Mouse (Mus musculus): Measurements from ENCODE around the gene Cdkl4. TPM values are rescaled to one million over a fixed set of nuclear protein-coding genes. Genes with fewer than 3 reads are reported as not detected.

Gene Cdkl4
- polyA plus RNA-seq (2011; ENCODE audit: insufficient read depth, insufficient read length, low replicate concordance, missing spikeins) = 0.31 and 0.52 TPM in 2 replicates

GRCm38 (mm10) chr17:80577639-80578038 lies at the start of gene Cdkl4:
Gene Cdkl4, minus strand, starts transcription at chr17:80577813.
- WGBS = 77% methylated on average over 15 of the region's 15 CpGs

DNA sequence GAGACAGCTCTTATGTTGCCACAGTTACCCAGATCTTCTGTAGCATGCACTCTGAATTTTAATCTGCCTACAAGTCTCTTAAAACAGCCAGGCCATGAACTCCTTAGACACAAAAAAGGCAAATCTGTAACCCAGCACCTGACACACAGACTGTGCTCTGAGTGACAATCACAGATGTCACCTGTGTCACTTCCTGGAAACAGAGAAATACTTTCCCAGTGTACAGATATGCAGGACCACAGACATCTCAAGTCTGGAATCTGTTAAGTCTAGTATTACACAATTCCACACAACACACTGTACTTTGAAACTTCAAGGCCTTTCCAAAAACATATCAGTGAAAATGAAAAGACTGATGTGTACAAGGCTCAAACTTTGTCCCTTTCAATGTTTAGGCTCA lies 47.4 kb upstream of the Cdkl4 start:
- Histone ChIP-seq H3K4me1 (ENCODE audit: control insufficient read depth, insufficient read depth, low read length) (no peaks in the 10 kb centered on the region), H3K27ac (ENCODE audit: control insufficient read depth, insufficient read depth, low read depth, low read length, poor library complexity) (no peak overlapping the region), H3K4me3 (replicated peaks; ENCODE audit: control insufficient read depth, low read depth, low read length) (no peak overlapping the region)
- TF ChIP-seq CTCF (IDR thresholded peaks at IDR 0.05; ENCODE audit: control insufficient read depth, insufficient read depth, low read length) = no peak

More at GRCm38 (mm10) chr17:80577639-80578038, at the start of gene Cdkl4:
- no peak for TF ChIP-seq POLR2A (IDR thresholded peaks at IDR 0.05; ENCODE audit: borderline replicate concordance, control insufficient read depth, low read depth, low read length)
- TF ChIP-seq CTCF (IDR thresholded peaks at IDR 0.05; ENCODE audit: control insufficient read depth, insufficient read depth, low read length) = no peak
- Histone ChIP-seq H3K27ac (ENCODE audit: control insufficient read depth, insufficient read depth, low read depth, low read length, poor library complexity) (no peak within 1 kb of the TSS), H3K4me1 (ENCODE audit: control insufficient read depth, insufficient read depth, low read length) (no peaks in the 10 kb centered on the region), H3K4me3 (replicated peaks; ENCODE audit: control insufficient read depth, low read depth, low read length) (no peak within 1 kb of the TSS)

GRCm38 (mm10) chr17:80621691-80622090 lies 44.1 kb upstream of the Cdkl4 start:
- H3K4me1 ChIP-seq (ENCODE audit: control insufficient read depth, insufficient read depth, low read length) = no peaks in the 10 kb centered on the region
- TF ChIP-seq POLR2A (IDR thresholded peaks at IDR 0.05; ENCODE audit: borderline replicate concordance, control insufficient read depth, low read depth, low read length) (no peak), CTCF (IDR thresholded peaks at IDR 0.05; ENCODE audit: control insufficient read depth, insufficient read depth, low read length) (no peak)
- WGBS = 77% methylated on average over 4 of the region's 4 CpGs
- no peak overlapping the region for H3K27ac ChIP-seq (ENCODE audit: control insufficient read depth, insufficient read depth, low read depth, low read length, poor library complexity)
- no peak overlapping the region for H3K4me3 ChIP-seq (replicated peaks; ENCODE audit: control insufficient read depth, low read depth, low read length)

- Histone ChIP-seq H3K4me3 (replicated peaks; ENCODE audit: control insufficient read depth, low read depth, low read length) (no peak overlapping the region), H3K27ac (ENCODE audit: control insufficient read depth, insufficient read depth, low read depth, low read length, poor library complexity) (no peak overlapping the region), H3K4me1 (ENCODE audit: control insufficient read depth, insufficient read depth, low read length) (no peaks in the 10 kb centered on the region)
- WGBS = 40% methylated on average over 5 of the region's 5 CpGs
- TF ChIP-seq POLR2A (IDR thresholded peaks at IDR 0.05; ENCODE audit: borderline replicate concordance, control insufficient read depth, low read depth, low read length) (no peak), CTCF (IDR thresholded peaks at IDR 0.05; ENCODE audit: control insufficient read depth, insufficient read depth, low read length) (peak; percentile 90)
Observed at GRCm38 (mm10) chr17:80620786-80621423, 43.3 kb upstream of the Cdkl4 start.

DNA sequence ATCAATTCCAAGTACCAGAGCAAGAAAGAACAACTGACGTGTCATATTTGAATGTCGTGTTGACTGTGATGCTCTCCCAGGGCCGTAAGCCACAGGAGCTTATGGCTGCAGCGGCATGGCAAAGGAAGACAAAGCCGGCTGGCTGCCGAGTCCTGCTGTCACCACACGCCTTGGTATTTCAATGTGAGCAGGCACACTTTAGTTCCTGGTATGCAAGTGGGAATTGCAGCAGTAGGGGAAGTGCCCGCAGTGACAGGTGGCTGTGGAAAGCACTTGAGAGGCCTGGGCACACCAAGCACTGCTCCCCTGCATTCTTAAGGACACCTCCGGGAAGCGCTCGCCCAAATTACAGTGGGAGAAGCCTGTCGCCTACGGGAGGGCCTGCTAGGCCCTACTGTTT lies 41.9 kb upstream of the Cdkl4 start:
- H3K27ac ChIP-seq (ENCODE audit: control insufficient read depth, insufficient read depth, low read depth, low read length, poor library complexity) = no peak overlapping the region
- WGBS = 78% methylated on average over 13 of the region's 13 CpGs
- no peak overlapping the region for H3K4me3 ChIP-seq (replicated peaks; ENCODE audit: control insufficient read depth, low read depth, low read length)
- TF ChIP-seq POLR2A (IDR thresholded peaks at IDR 0.05; ENCODE audit: borderline replicate concordance, control insufficient read depth, low read depth, low read length) = no peak
- H3K4me1 ChIP-seq (ENCODE audit: control insufficient read depth, insufficient read depth, low read length) = no peaks in the 10 kb centered on the region

DNA sequence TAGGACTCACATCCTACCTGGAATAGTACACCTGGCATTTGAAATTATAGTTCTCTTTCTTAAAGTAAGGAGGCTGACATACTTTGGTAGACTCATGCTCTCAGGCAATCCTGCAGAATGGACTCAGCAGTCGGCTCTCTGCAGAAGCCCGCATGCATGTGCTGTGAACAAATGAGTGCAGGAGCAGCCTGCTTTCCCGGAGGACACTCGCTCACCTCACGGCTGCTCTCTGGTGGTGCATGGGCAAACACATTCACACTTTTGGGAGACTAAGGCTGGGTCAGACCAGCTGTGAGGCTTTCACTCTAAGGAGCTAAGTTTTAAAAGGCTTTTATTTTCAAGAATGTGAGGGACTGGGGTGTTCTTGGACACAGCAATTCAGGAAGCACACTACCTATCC lies 41.3 kb upstream of the Cdkl4 start:
- WGBS = 87% methylated on average over 5 of the region's 5 CpGs
- no peak for TF ChIP-seq CTCF (IDR thresholded peaks at IDR 0.05; ENCODE audit: control insufficient read depth, insufficient read depth, low read length)
- no peak for TF ChIP-seq POLR2A (IDR thresholded peaks at IDR 0.05; ENCODE audit: borderline replicate concordance, control insufficient read depth, low read depth, low read length)
- Histone ChIP-seq H3K4me1 (ENCODE audit: control insufficient read depth, insufficient read depth, low read length) (no peaks in the 10 kb centered on the region), H3K27ac (ENCODE audit: control insufficient read depth, insufficient read depth, low read depth, low read length, poor library complexity) (no peak overlapping the region), H3K4me3 (replicated peaks; ENCODE audit: control insufficient read depth, low read depth, low read length) (no peak overlapping the region)

DNA sequence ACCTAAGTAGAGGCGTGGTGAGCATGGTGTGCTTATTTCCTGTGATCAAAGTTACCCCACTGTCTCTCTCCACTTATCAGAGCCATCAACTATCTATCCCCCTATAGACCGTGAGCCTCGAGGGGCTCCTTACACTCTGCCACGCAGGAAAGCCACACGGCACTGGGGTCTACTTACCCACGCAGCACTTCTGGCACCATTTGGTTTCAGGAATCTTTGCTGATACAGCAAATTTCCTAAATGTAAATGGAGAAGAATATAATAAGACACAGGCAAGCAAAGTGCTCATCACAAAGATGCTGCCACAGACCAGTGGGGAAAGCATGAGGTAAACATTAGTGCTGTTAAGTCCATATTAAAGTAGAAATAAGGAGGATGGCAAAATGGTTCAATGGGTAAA lies 26.2 kb upstream of the Cdkl4 start:
- H3K4me3 ChIP-seq (replicated peaks; ENCODE audit: control insufficient read depth, low read depth, low read length) = no peak overlapping the region
- TF ChIP-seq POLR2A (IDR thresholded peaks at IDR 0.05; ENCODE audit: borderline replicate concordance, control insufficient read depth, low read depth, low read length) = no peak
- no peak for TF ChIP-seq CTCF (IDR thresholded peaks at IDR 0.05; ENCODE audit: control insufficient read depth, insufficient read depth, low read length)
- H3K4me1 ChIP-seq (ENCODE audit: control insufficient read depth, insufficient read depth, low read length) = no peaks in the 10 kb centered on the region
- WGBS = 84% methylated on average over 6 of the region's 6 CpGs
- H3K27ac ChIP-seq (ENCODE audit: control insufficient read depth, insufficient read depth, low read depth, low read length, poor library complexity) = no peak overlapping the region

DNA sequence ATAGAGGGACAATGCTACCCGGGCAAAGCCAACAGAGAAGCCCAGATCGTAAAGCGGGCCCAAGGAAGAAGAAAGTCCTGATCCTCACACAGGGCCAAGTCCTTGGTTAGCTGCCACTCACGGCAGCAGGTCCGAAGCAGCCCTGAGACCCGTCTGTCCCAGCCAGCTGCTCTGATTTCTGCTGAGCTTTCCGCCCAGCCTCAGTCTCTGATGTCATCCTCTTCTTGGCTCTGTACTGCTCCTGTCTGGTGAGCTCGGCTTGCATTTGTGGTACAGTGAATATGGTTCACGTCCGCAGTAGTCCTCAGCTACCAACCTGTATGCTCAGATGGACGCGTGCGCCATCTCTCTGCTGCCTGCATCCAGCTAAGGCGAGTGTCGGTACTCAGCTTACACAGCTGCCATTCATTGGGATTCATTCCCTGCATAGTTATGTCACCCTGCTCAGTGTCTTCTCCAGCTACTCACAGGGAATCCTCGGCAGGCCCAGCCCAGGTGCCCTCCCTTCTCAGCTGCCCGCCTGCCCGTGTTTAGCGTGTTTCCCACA lies 25.5 kb upstream of the Cdkl4 start:
- Histone ChIP-seq H3K4me1 (ENCODE audit: control insufficient read depth, insufficient read depth, low read length) (no peaks in the 10 kb centered on the region), H3K4me3 (replicated peaks; ENCODE audit: control insufficient read depth, low read depth, low read length) (no peak overlapping the region), H3K27ac (ENCODE audit: control insufficient read depth, insufficient read depth, low read depth, low read length, poor library complexity) (no peak overlapping the region)
- TF ChIP-seq CTCF (IDR thresholded peaks at IDR 0.05; ENCODE audit: control insufficient read depth, insufficient read depth, low read length) = no peak
- no peak for TF ChIP-seq POLR2A (IDR thresholded peaks at IDR 0.05; ENCODE audit: borderline replicate concordance, control insufficient read depth, low read depth, low read length)
- WGBS = 90% methylated on average over 19 of the region's 19 CpGs

DNA sequence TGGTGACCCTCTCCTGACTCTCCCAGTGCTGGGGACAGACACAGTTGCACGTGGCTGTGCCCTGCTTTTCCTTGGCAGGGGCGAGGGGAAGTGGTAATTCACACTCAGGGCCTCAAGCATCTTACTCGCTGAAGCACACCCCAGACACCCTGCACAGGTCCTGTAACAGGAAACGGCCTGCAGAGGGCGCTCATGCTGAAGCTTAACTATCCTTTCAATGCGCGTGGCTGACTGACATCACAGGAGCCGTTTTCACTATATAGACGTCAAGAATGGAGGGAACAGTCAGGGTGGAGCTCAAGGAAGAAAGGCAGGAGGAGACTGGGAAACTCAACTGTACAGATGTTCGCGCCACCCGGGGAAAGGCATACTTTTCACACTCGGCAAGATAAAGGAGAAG lies 23.8 kb upstream of the Cdkl4 start:
- Histone ChIP-seq H3K4me3 (replicated peaks; ENCODE audit: control insufficient read depth, low read depth, low read length) (no peak overlapping the region), H3K27ac (ENCODE audit: control insufficient read depth, insufficient read depth, low read depth, low read length, poor library complexity) (no peak overlapping the region), H3K4me1 (ENCODE audit: control insufficient read depth, insufficient read depth, low read length) (no peaks in the 10 kb centered on the region; the same call in 1 of the 2 replicates)
- WGBS = 78% methylated on average over 13 of the region's 13 CpGs
- peak; percentile 47; the same call in 1 of the 2 replicates for TF ChIP-seq CTCF (IDR thresholded peaks at IDR 0.05; ENCODE audit: control insufficient read depth, insufficient read depth, low read length)
- no peak for TF ChIP-seq POLR2A (IDR thresholded peaks at IDR 0.05; ENCODE audit: borderline replicate concordance, control insufficient read depth, low read depth, low read length)
